Mouse (Mus musculus) lung, embryonic 14.5 days (tissue): ENCODE data around the gene Fam126a. TPM values are rescaled to one million over a fixed set of nuclear protein-coding genes. Genes with fewer than 3 reads are reported as not detected.
"Not testable (repeated sequence)": the region's sequence is repeated elsewhere in the genome, so short reads cannot be mapped to it uniquely, and the experiment has no call there.

Source experiments
- ATAC-seq: fragments of 200-750 bp; cut with Nextera tagmentation; 2 replicates; pipeline ENCODE4 v1.8.0; 2017; ENCODE audit warnings: mild to moderate bottlenecking, moderate TSS enrichment, moderate library complexity; ENCODE audit not compliant: insufficient read depth
- DNase-seq: peaks from one replicate; pipeline ENCODE4 v3.0.0-alpha.2; 2015
- H3K27ac ChIP-seq: fragments of 300-500 bp; sonication (generic); 2 replicates; pipeline ENCODE4 v1.5.1; 2014; ENCODE audit warnings: low read depth, mild to moderate bottlenecking, moderate library complexity
- H3K27me3 ChIP-seq: fragments of 300-500 bp; sonication (generic); 2 replicates; pipeline ENCODE4 v1.6.1; 2014; ENCODE audit warnings: low read length, control low read depth; ENCODE audit not compliant: insufficient read depth
- H3K36me3 ChIP-seq: fragments of 300-500 bp; sonication (generic); 2 replicates; pipeline ENCODE4 v1.6.1; 2014; ENCODE audit warnings: control low read depth; ENCODE audit not compliant: insufficient read depth
- H3K4me1 ChIP-seq: fragments of 300-500 bp; sonication (generic); 2 replicates; pipeline ENCODE4 v1.6.1; 2014; ENCODE audit warnings: antibody characterized with exemption, control low read depth; ENCODE audit not compliant: insufficient read depth
- H3K4me2 ChIP-seq: fragments of 300-500 bp; sonication (generic); 2 replicates; pipeline ENCODE4 v1.6.1; 2014; ENCODE audit warnings: mild to moderate bottlenecking
- H3K4me3 ChIP-seq: fragments of 300-500 bp; sonication (generic); 2 replicates; pipeline ENCODE4 v1.5.1; 2014; ENCODE audit warnings: low read depth, low read length
- H3K9ac ChIP-seq: fragments of 300-500 bp; sonication (generic); 2 replicates; pipeline ENCODE4 v1.6.1; 2014
- H3K9me3 ChIP-seq: fragments of 300-500 bp; sonication (generic); 2 replicates; pipeline ENCODE4 v1.6.1; 2016; ENCODE audit warnings: low read depth, low read length, control low read depth
- CTCF ChIP-seq: IDR thresholded peaks from 2 replicates; pipeline ENCODE4 v1.5.1; 2016; ENCODE audit warnings: antibody characterized with exemption, low read depth
- WGBS: fragments of 180-500 bp; shearing (Covaris S2); extraction: QIAGEN DNeasy Blood & Tissue Kit; methylation state at CpG from one replicate; pipeline ENCODE4 v1.1.7; 2014; 5-methylcytosine and 5-hydroxymethylcytosine counted together
- polyA plus RNA-seq: library from polyadenylated mRNA; unstranded; fragments of >200 nt; fragmentation: Nextera tagmentation; extraction: Ambion mirVana; gene quantifications from 2 replicates; pipeline ENCODE4 v1.2.1, GENCODE M21; 2014

The Fam126a gene
- polyA plus RNA-seq, 1 experiment from 2014 or later = 24.0 TPM

GRCm38 (mm10) chr5:23887111-23887510 is 143.4 kb downstream of the Fam126a start:
- DNase-seq (no peak), ATAC-seq (no peak)
- Histone ChIP-seq H3K9me3 (no peaks in the 10 kb centered on the region), H3K4me2 (no peak overlapping the region), H3K4me1 (no peaks in the 10 kb centered on the region), H3K27ac (no peak overlapping the region), H3K27me3 (no peaks in the 10 kb centered on the region), H3K36me3 (no peaks in the 10 kb centered on the region), H3K9ac (no peak overlapping the region), H3K4me3 (no peak overlapping the region)
- 56% methylated on average over 3 of the region's 3 CpGs for WGBS
- TF ChIP-seq CTCF = no peak

GRCm38 (mm10) chr5:23874457-23874856 is 156.0 kb downstream of the Fam126a start:
- Histone ChIP-seq H3K36me3 (no peaks in the 10 kb centered on the region), H3K9me3 (no peaks in the 10 kb centered on the region), H3K4me2 (no peak overlapping the region), H3K4me3 (no peak overlapping the region), H3K27me3 (no peaks in the 10 kb centered on the region), H3K9ac (no peak overlapping the region), H3K4me1 (no peaks in the 10 kb centered on the region), H3K27ac (no peak overlapping the region)
- DNase-seq (no peak), ATAC-seq (no peak)
- TF ChIP-seq CTCF = no peak
- 46% methylated on average over 5 of the region's 5 CpGs for WGBS

DNA sequence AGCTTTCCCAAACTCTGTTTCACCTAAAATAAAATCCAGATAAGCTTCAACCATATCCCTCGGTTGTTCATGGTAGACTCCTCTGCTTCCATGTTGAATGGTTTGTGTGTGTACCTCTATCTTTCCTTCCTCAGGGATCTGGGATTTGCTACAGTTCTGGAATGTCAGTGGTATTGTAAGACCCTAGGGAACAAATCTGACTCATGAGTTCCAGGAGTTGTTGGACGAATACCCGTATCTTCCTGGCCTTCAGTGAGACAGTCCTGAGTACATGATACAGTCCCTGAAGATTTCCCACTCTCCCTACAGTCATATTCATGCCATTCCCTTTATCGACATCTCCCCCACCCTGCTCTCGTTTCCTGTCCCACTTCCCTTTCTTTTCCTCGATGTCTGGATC is 157.9 kb downstream of the Fam126a start:
- no peak for TF ChIP-seq CTCF
- H3K4me3 ChIP-seq = no peak overlapping the region
- no peaks in the 10 kb centered on the region for H3K36me3 ChIP-seq
- 72% methylated on average over 6 of the region's 6 CpGs for WGBS
- H3K27ac ChIP-seq = no peak overlapping the region
- H3K9me3 ChIP-seq = no peaks in the 10 kb centered on the region
- no peak overlapping the region for H3K9ac ChIP-seq
- H3K4me1 ChIP-seq = no peaks in the 10 kb centered on the region
- H3K27me3 ChIP-seq = no peaks in the 10 kb centered on the region
- H3K4me2 ChIP-seq = no peak overlapping the region
- ATAC-seq (no peak), DNase-seq (no peak)

- not testable (repeated sequence) for H3K4me1 ChIP-seq, H3K4me2 ChIP-seq, H3K36me3 ChIP-seq, H3K4me3 ChIP-seq, H3K27me3 ChIP-seq, DNase-seq, H3K27ac ChIP-seq, H3K9me3 ChIP-seq, ATAC-seq, H3K9ac ChIP-seq
- WGBS = 79% methylated on average over 2 of the region's 2 CpGs
Observed at GRCm38 (mm10) chr5:23871323-23871722, 159.2 kb downstream of the Fam126a start.

DNA sequence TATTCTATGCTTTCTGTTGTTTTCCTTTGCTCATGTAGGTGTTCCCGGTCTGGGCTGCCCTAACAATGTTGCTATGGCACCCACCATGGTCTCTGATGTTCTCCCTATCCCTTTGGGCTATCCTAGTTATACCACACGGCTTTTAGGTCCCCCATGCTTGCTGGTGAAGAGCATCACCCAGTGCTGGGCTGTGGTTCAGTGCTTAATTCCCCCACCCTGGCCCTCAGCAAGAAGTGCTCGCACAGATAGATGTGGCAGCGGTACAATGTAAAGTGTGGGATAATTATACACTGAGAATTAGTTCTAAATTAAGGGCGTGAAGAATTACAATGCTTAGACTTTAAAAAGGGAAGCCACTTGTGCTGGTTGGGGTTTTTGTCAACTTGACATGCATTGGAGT is 164.5 kb downstream of the Fam126a start:
- ATAC-seq (no peak), DNase-seq (no peak)
- H3K4me3 ChIP-seq = no peak overlapping the region
- H3K4me2 ChIP-seq = no peak overlapping the region
- H3K9me3 ChIP-seq = no peaks in the 10 kb centered on the region
- H3K27ac ChIP-seq = no peak overlapping the region
- no peak for TF ChIP-seq CTCF
- H3K36me3 ChIP-seq = no peaks in the 10 kb centered on the region; the same call in 1 of the 2 replicates
- H3K4me1 ChIP-seq = 0 out of 2 replicates have a peak, but pooled peaks cover 2% of the 10 kb centered on the region
- WGBS = 83% methylated on average over 5 of the region's 5 CpGs
- no peak overlapping the region for H3K9ac ChIP-seq
- no peaks in the 10 kb centered on the region for H3K27me3 ChIP-seq

Other genes starting within 250 kb of the Fam126a start
- gene Pus7, start 247.0 kb downstream of the Fam126a start, polyA plus RNA-seq = 34.1 and 37.2 TPM in 2 replicates
- 28.1 and 32.7 TPM in 2 replicates for gene Rint1, start 243.0 kb downstream of the Fam126a start, polyA plus RNA-seq
- 108 and 112 TPM in 2 replicates for gene Tomm7, start 186.5 kb downstream of the Fam126a start, polyA plus RNA-seq
- gene Klhl7, start 69.9 kb upstream of the Fam126a start, polyA plus RNA-seq = 44.3 and 46.3 TPM in 2 replicates
- 20.6 and 21.0 TPM in 2 replicates for gene Nupl2, start 134.3 kb upstream of the Fam126a start, polyA plus RNA-seq